Comparison of ENCODE assay signal across 8 mouse cellular contexts in genomic region chr16:85133057-85133456, GRCm38 (mm10). TPM values are rescaled to one million over a fixed set of nuclear protein-coding genes. Genes with fewer than 3 reads are reported as not detected.
A peak's percentile ranks its signal among the peaks of the same experiment; 100 is the strongest.
DNase-seq lines count a peak whose midpoint lies in the region; ATAC-seq and TF ChIP-seq lines count a peak whose summit lies in the region.

No protein-coding gene starts in this region.

- peak overlapping the region; percentile 52 for H3K4me2 ChIP-seq in heart, embryonic 15.5 days
- peak overlapping the region; percentile 60 for H3K4me2 ChIP-seq in lung, postnatal 0 days (replicated peaks; ENCODE audit: low read depth, low read length)
- peak overlapping the region; percentile 65 for H3K4me2 ChIP-seq in heart, embryonic 16.5 days (ENCODE audit: low read depth, low read length)

- ATAC-seq in heart, embryonic 15.5 days (replicated peaks; ENCODE audit: insufficient number of reproducible peaks, insufficient read depth, low FRiP score, low read depth), result peak; percentile 62; the same call in 1 of the 2 replicates
- ATAC-seq in lung, postnatal 0 days, result peak; percentile 55
- ATAC-seq in heart, embryonic 16.5 days (replicated peaks; ENCODE audit: extremely low read depth, insufficient read depth, low FRiP score), result no peak; the same call in 1 of the 2 replicates
- no peak for ATAC-seq in megakaryocyte progenitor cell, adult 5-6 weeks (replicated peaks; ENCODE audit: poor library complexity)
- ATAC-seq in granulocyte monocyte progenitor cell, adult 5-6 weeks (replicated peaks; ENCODE audit: poor library complexity, severe bottlenecking), result no peak

- DNase-seq in heart, adult 9 months (ENCODE audit: low spot score in 2 of 2), result no peak
- peak; percentile 82 for DNase-seq in lung, postnatal 0 days (ENCODE audit: low spot score)
- no peak for DNase-seq in lung, postnatal 14 days

- peak overlapping the region; percentile 27 for H3K4me3 ChIP-seq in heart, embryonic 15.5 days
- peak overlapping the region; percentile 31 for H3K4me3 ChIP-seq in lung, postnatal 0 days (ENCODE audit: low read depth, low read length)
- peak overlapping the region; percentile 45 for H3K4me3 ChIP-seq in heart, embryonic 16.5 days (ENCODE audit: low read length)
- H3K4me3 ChIP-seq in olfactory bulb, adult 2 months (ENCODE audit: insufficient read depth, low read depth, low read length), result no peak overlapping the region

- no peak for TF ChIP-seq POLR2A in olfactory bulb, adult 2 months (IDR thresholded peaks at IDR 0.05; ENCODE audit: insufficient read depth, low read depth, low read length)

- peaks cover 51% of the 10 kb centered on the region for H3K4me1 ChIP-seq in heart, embryonic 15.5 days (replicated peaks)
- peaks cover 28% of the 10 kb centered on the region for H3K4me1 ChIP-seq in lung, postnatal 0 days (ENCODE audit: insufficient read depth, low read depth, low read length)
- H3K4me1 ChIP-seq in heart, embryonic 16.5 days (ENCODE audit: control insufficient read depth, insufficient read depth, low read length), result peaks cover 47% of the 10 kb centered on the region
- peaks cover 8% of the 10 kb centered on the region; the same call in 1 of the 2 replicates for H3K4me1 ChIP-seq in olfactory bulb, adult 2 months (ENCODE audit: control insufficient read depth, insufficient read depth, low read length)

- 43% methylated on average over 8 of the region's 8 CpGs for WGBS in heart, embryonic 15.5 days
- 28% methylated on average over 8 of the region's 8 CpGs for WGBS in lung, postnatal 0 days
- WGBS in heart, embryonic 16.5 days, result 43% methylated on average over 8 of the region's 8 CpGs
- 48% methylated on average over 8 of the region's 8 CpGs for WGBS in olfactory bulb, adult 2 months

- H3K27ac ChIP-seq in heart, embryonic 15.5 days, result peak overlapping the region; percentile 83
- H3K27ac ChIP-seq in lung, postnatal 0 days (ENCODE audit: low read length), result peak overlapping the region; percentile 95
- peak overlapping the region; percentile 93 for H3K27ac ChIP-seq in heart, embryonic 16.5 days (ENCODE audit: low read length)
- peak overlapping the region; percentile 25; the same call in 1 of the 2 replicates for H3K27ac ChIP-seq in olfactory bulb, adult 2 months (ENCODE audit: insufficient read depth, low read depth, low read length)

- H3K9me3 ChIP-seq in heart, embryonic 15.5 days (replicated peaks), result no peaks in the 10 kb centered on the region
- no peaks in the 10 kb centered on the region for H3K9me3 ChIP-seq in lung, postnatal 0 days (ENCODE audit: low read length)
- no peaks in the 10 kb centered on the region for H3K9me3 ChIP-seq in heart, embryonic 16.5 days (replicated peaks; ENCODE audit: control insufficient read depth, low read length)

- TF ChIP-seq CTCF in lung, postnatal 0 days (IDR thresholded peaks at IDR 0.05), result no peak
- TF ChIP-seq CTCF in olfactory bulb, adult 2 months (IDR thresholded peaks at IDR 0.05; ENCODE audit: insufficient read depth, low read depth, low read length), result no peak

- peak overlapping the region; percentile 25 for H3K9ac ChIP-seq in heart, embryonic 15.5 days
- H3K9ac ChIP-seq in lung, postnatal 0 days (replicated peaks; ENCODE audit: low read depth), result no peak overlapping the region
- peak overlapping the region; percentile 57; the same call in 1 of the 2 replicates for H3K9ac ChIP-seq in heart, embryonic 16.5 days (ENCODE audit: low read length)

- no peaks in the 10 kb centered on the region for H3K27me3 ChIP-seq in heart, embryonic 15.5 days
- H3K27me3 ChIP-seq in lung, postnatal 0 days (replicated peaks; ENCODE audit: insufficient read depth, low read length), result no peaks in the 10 kb centered on the region
- H3K27me3 ChIP-seq in heart, embryonic 16.5 days (ENCODE audit: control insufficient read depth, insufficient read depth, low read length), result no peaks in the 10 kb centered on the region

- H3K36me3 ChIP-seq in heart, embryonic 15.5 days, result no peaks in the 10 kb centered on the region
- H3K36me3 ChIP-seq in lung, postnatal 0 days (ENCODE audit: insufficient read depth, low read length), result no peaks in the 10 kb centered on the region
- no peaks in the 10 kb centered on the region for H3K36me3 ChIP-seq in heart, embryonic 16.5 days (ENCODE audit: control insufficient read depth, insufficient read depth)

- no peak for TF ChIP-seq EP300 in lung, postnatal 0 days (IDR thresholded peaks at IDR 0.05)

RNA-seq across cellular contexts. Expression of gene App, which starts 40.5 kb away (rescaled TPM):
- 169 and 183 TPM in 2 replicates for polyA plus RNA-seq in heart, embryonic 15.5 days (2015; fragmentation: Nextera tagmentation; extraction: Ambion mirVana)
- 425 and 457 TPM in 2 replicates for polyA plus RNA-seq in lung, postnatal 0 days (2015; fragmentation: Nextera tagmentation; extraction: Ambion mirVana)
- 175 and 187 TPM in 2 replicates for polyA plus RNA-seq in heart, embryonic 16.5 days (2015; fragmentation: Nextera tagmentation; extraction: Ambion mirVana)
- 241 and 247 TPM in 2 replicates for polyA plus RNA-seq in olfactory bulb, adult 2 months (2012; ENCODE audit: insufficient read depth, insufficient read length, low replicate concordance, missing spikeins)
- 109 and 111 TPM in 2 replicates for total RNA-seq in megakaryocyte progenitor cell, adult 5-6 weeks (2015)
- 114 and 137 TPM in 2 replicates for total RNA-seq in megakaryocyte progenitor cell, adult 5-6 weeks (2017)
- total RNA-seq in granulocyte monocyte progenitor cell, adult 5-6 weeks (2014; fragmentation: Nextera tagmentation), result 47.2 and 63.2 TPM in 2 replicates
- 119 and 121 TPM in 2 replicates for total RNA-seq in granulocyte monocyte progenitor cell, adult 5-6 weeks (2017)

Comparison
In these comparisons a context has a peak if more than half of its experiments do, and no peak if none do; other contexts are left out.
1. ATAC-seq: peak in heart, embryonic 15.5 days (single experiment) and lung, postnatal 0 days (single experiment); none in heart, embryonic 16.5 days (single experiment), megakaryocyte progenitor cell, adult 5-6 weeks (single experiment) and granulocyte monocyte progenitor cell, adult 5-6 weeks (single experiment).
2. H3K27ac ChIP-seq: peak in every context shown above with its lines; median percentile 95 in lung, postnatal 0 days; 93 in heart, embryonic 16.5 days; 83 in heart, embryonic 15.5 days; 25 in olfactory bulb, adult 2 months.
3. Peak in every context shown above with its lines, with median percentiles within 50 percentile points of each other: H3K4me2 ChIP-seq.